Comparison of ENCODE assay signal across 11 mouse cellular contexts in the genomic region with DNA sequence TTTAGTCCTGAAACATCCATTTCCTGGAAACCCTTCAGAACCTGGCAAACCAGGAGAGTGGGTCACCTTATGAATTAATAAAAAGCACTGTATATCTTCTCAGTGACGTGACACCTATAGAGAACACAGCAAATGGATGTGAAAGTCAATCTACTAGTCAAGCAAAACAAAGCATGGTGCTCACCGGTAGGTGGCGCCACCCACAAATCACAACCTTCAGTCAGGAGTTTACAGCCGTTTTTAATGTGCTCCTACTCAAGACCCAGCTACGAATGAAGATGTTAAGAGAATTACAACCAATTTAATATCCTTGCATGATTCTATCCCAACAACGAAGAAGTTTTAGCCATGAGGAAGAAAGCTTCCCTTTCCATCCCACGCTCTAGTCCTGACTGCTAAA.
DNase-seq lines count a peak whose midpoint lies in the region; ATAC-seq and TF ChIP-seq lines count a peak whose summit lies in the region.
"Had no signal": no experiment of that assay in that cellular context is flagged by ENCODE, and none has a peak within 500 bp of the region (broad histone marks: within the 10 kb centered on the region; RNA-seq: fewer than 3 reads in every experiment).

No protein-coding gene starts in this region.

- H3K4me1 ChIP-seq in heart, adult 2 months (ENCODE audit: control insufficient read depth, insufficient read depth, low read length), result no peaks in the 10 kb centered on the region
- H3K4me1 ChIP-seq in heart, embryonic 12.5 days (replicated peaks), result peaks cover 18% of the 10 kb centered on the region
- H3K4me1 ChIP-seq in lung, postnatal 0 days (ENCODE audit: insufficient read depth, low read depth, low read length), result no peaks in the 10 kb centered on the region
- H3K4me1 ChIP-seq in forebrain, embryonic 15.5 days, result peaks cover 11% of the 10 kb centered on the region; the same call in 1 of the 2 replicates

- H3K79me2 ChIP-seq in heart, adult 2 months (replicated peaks; ENCODE audit: control insufficient read depth, insufficient read depth, low read length), result no peaks in the 10 kb centered on the region

- intact Hi-C loops in heart, adult 2 months (cut with DNase I), result no loop called here
- intact Hi-C loops in left cerebral cortex, postnatal 25 days (cut with DNase I), result no loop called here

- TF ChIP-seq CTCF in heart, adult 2 months (IDR thresholded peaks at IDR 0.05), result peak; percentile 64
- peak; percentile 58 for TF ChIP-seq CTCF in lung, postnatal 0 days (IDR thresholded peaks at IDR 0.05)

- no peak overlapping the region for H3K27ac ChIP-seq in heart, adult 2 months
- no peak overlapping the region for H3K27ac ChIP-seq in heart, embryonic 12.5 days (ENCODE audit: poor library complexity, severe bottlenecking)
- H3K27ac ChIP-seq in lung, postnatal 0 days (ENCODE audit: low read length), result no peak overlapping the region
- no peak overlapping the region for H3K27ac ChIP-seq in forebrain, embryonic 15.5 days (replicated peaks)
- H3K27ac ChIP-seq: forebrain, embryonic 12.5 days; macrophage had no signal

- no peak overlapping the region for H3K4me2 ChIP-seq in heart, embryonic 12.5 days
- no peak overlapping the region for H3K4me2 ChIP-seq in lung, postnatal 0 days (replicated peaks; ENCODE audit: low read depth, low read length)
- H3K4me2 ChIP-seq in forebrain, embryonic 15.5 days (replicated peaks), result no peak overlapping the region
- H3K4me2 ChIP-seq: forebrain, embryonic 12.5 days had no signal

- no peaks in the 10 kb centered on the region for H3K36me3 ChIP-seq in heart, adult 2 months (ENCODE audit: control insufficient read depth, insufficient read depth, low read length)
- H3K36me3 ChIP-seq in heart, embryonic 12.5 days, result no peaks in the 10 kb centered on the region
- H3K36me3 ChIP-seq in lung, postnatal 0 days (ENCODE audit: insufficient read depth, low read length), result no peaks in the 10 kb centered on the region
- H3K36me3 ChIP-seq in forebrain, embryonic 15.5 days, result no peaks in the 10 kb centered on the region
- H3K36me3 ChIP-seq: forebrain, embryonic 12.5 days had no signal

- ATAC-seq in heart, embryonic 12.5 days (ENCODE audit: insufficient number of reproducible peaks, low FRiP score), result no peak
- no peak for ATAC-seq in lung, postnatal 0 days
- no peak for ATAC-seq in forebrain, embryonic 15.5 days (replicated peaks)

- WGBS in heart, adult 2 months, result 67% methylated on average over 7 of the region's 7 CpGs
- WGBS in heart, embryonic 12.5 days, result 72% methylated on average over 7 of the region's 7 CpGs
- 79% methylated on average over 7 of the region's 7 CpGs for WGBS in lung, postnatal 0 days
- 80% methylated on average over 7 of the region's 7 CpGs for WGBS in forebrain, embryonic 15.5 days

- TF ChIP-seq EP300 in heart, adult 2 months (IDR thresholded peaks at IDR 0.05; ENCODE audit: insufficient read depth, low read depth, low read length), result no peak
- no peak for TF ChIP-seq EP300 in lung, postnatal 0 days (IDR thresholded peaks at IDR 0.05)

- no peak for DNase-seq in heart, adult 2 months
- peak; percentile 16 for DNase-seq in lung, postnatal 0 days (ENCODE audit: low spot score)
- DNase-seq in lung, postnatal 25 days (ENCODE audit: low spot score), result no peak
- DNase-seq in adrenal gland, postnatal 36 days, result peak; percentile 24 to 41
- peak; percentile 47 for DNase-seq in thymus, postnatal 0 days (ENCODE audit: low spot score)
- DNase-seq in left cerebral cortex, postnatal 25 days (ENCODE audit: low spot score in 2 of 2), result no peak
- DNase-seq: cerebellum, adult 9-10 months had no signal

- TF ChIP-seq POLR2A in heart, adult 2 months (IDR thresholded peaks at IDR 0.05; ENCODE audit: insufficient read depth, low read depth, low read length), result no peak

- H3K9me3 ChIP-seq in heart, embryonic 12.5 days (replicated peaks), result no peaks in the 10 kb centered on the region
- H3K9me3 ChIP-seq in lung, postnatal 0 days (ENCODE audit: low read length), result no peaks in the 10 kb centered on the region
- no peaks in the 10 kb centered on the region for H3K9me3 ChIP-seq in forebrain, embryonic 15.5 days
- H3K9me3 ChIP-seq: forebrain, embryonic 12.5 days had no signal

- H3K9ac ChIP-seq in heart, adult 2 months (ENCODE audit: low read depth, low read length), result no peak overlapping the region
- H3K9ac ChIP-seq in heart, embryonic 12.5 days, result no peak overlapping the region
- H3K9ac ChIP-seq in lung, postnatal 0 days (replicated peaks; ENCODE audit: low read depth), result no peak overlapping the region
- H3K9ac ChIP-seq in forebrain, embryonic 15.5 days (replicated peaks), result no peak overlapping the region
- H3K9ac ChIP-seq: forebrain, embryonic 12.5 days had no signal

- no peaks in the 10 kb centered on the region for H3K27me3 ChIP-seq in heart, adult 2 months (ENCODE audit: control insufficient read depth, insufficient read depth, low read length)
- H3K27me3 ChIP-seq in heart, embryonic 12.5 days (replicated peaks), result no peaks in the 10 kb centered on the region
- no peaks in the 10 kb centered on the region for H3K27me3 ChIP-seq in lung, postnatal 0 days (replicated peaks; ENCODE audit: insufficient read depth, low read length)
- H3K27me3 ChIP-seq in forebrain, embryonic 15.5 days, result no peaks in the 10 kb centered on the region

- H3K4me3 ChIP-seq in heart, adult 2 months, result no peak overlapping the region
- no peak overlapping the region for H3K4me3 ChIP-seq in heart, embryonic 12.5 days
- H3K4me3 ChIP-seq in lung, postnatal 0 days (ENCODE audit: low read depth, low read length), result no peak overlapping the region
- no peak overlapping the region for H3K4me3 ChIP-seq in forebrain, embryonic 15.5 days
- H3K4me3 ChIP-seq: forebrain, embryonic 12.5 days had no signal

Comparison
In these comparisons a context has a peak if more than half of its experiments do, and no peak if none do; other contexts are left out.
1. DNase-seq: peak in lung, postnatal 0 days (single experiment), adrenal gland, postnatal 36 days (2 of 2) and thymus, postnatal 0 days (single experiment); none in heart, adult 2 months (0 of 2), lung, postnatal 25 days (single experiment) and left cerebral cortex, postnatal 25 days (0 of 2).